Comparison of ENCODE assay signal across 16 mouse cellular contexts in the genomic region with DNA sequence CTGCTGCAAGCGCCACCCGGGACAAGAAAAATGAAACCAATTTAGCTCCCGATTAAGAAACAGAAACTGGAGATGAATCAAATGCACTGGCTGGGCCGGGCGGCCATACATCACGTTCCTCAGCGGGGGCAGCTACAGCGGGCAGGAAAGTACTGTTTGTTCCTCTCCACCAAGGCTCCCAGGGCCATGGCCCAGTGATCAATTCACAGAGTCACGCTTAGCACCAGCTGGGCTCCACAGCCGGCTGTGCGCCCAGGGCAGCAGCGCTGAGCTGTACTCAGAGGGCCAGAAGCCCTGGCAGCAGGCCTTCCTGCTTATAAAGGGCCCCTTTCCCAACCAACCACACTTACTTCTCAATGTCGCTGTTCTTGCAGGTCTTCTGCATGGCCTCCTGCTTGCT. TPM values are rescaled to one million over a fixed set of nuclear protein-coding genes. Genes with fewer than 3 reads are reported as not detected.
DNase-seq lines count a peak whose midpoint lies in the region; ATAC-seq and TF ChIP-seq lines count a peak whose summit lies in the region.
"Had no signal": no experiment of that assay in that cellular context is flagged by ENCODE, and none has a peak within 500 bp of the region (broad histone marks: within the 10 kb centered on the region; RNA-seq: fewer than 3 reads in every experiment).

No protein-coding gene starts in this region.

- no peaks in the 10 kb centered on the region for H3K9me3 ChIP-seq in hindbrain, postnatal 0 days (ENCODE audit: low read length)
- peaks cover 10% of the 10 kb centered on the region for H3K9me3 ChIP-seq in forebrain, embryonic 11.5 days (ENCODE audit: control insufficient read depth, low read length)

- intact Hi-C loops in heart, postnatal 14 days (cut with DNase I): loop anchor here (5.0 kb wide), 1 partner anchor 385 kb away; no protein-coding TSS in a partner anchor

- no peak for ATAC-seq in hindbrain, postnatal 0 days
- no peak for ATAC-seq in forebrain, embryonic 11.5 days (replicated peaks; ENCODE audit: low FRiP score)
- ATAC-seq: CD4-positive, CD25-positive, alpha-beta regulatory T cell, adult 4 months; forebrain, embryonic 14.5 days had no signal

- H3K4me3 ChIP-seq in hindbrain, postnatal 0 days (ENCODE audit: low read length): no peak overlapping the region
- H3K4me3 ChIP-seq in forebrain, embryonic 11.5 days (ENCODE audit: low read depth, low read length): no peak overlapping the region

- no peak overlapping the region for H3K4me2 ChIP-seq in hindbrain, postnatal 0 days (ENCODE audit: low read depth, low read length)
- no peak overlapping the region for H3K4me2 ChIP-seq in forebrain, embryonic 11.5 days (ENCODE audit: low read depth, low read length, severe bottlenecking)
- H3K4me2 ChIP-seq: liver, embryonic 11.5 days had no signal

- 74% methylated on average over 13 of the region's 13 CpGs for WGBS in hindbrain, postnatal 0 days
- 97% methylated on average over 13 of the region's 13 CpGs for WGBS in forebrain, embryonic 11.5 days

- no peak overlapping the region for H3K27ac ChIP-seq in hindbrain, postnatal 0 days
- no peak overlapping the region for H3K27ac ChIP-seq in forebrain, embryonic 11.5 days (ENCODE audit: low read depth, low read length)

- H3K4me1 ChIP-seq in hindbrain, postnatal 0 days (ENCODE audit: insufficient read depth, low read length): no peaks in the 10 kb centered on the region; the same call in 1 of the 2 replicates
- peaks cover 6% of the 10 kb centered on the region for H3K4me1 ChIP-seq in forebrain, embryonic 11.5 days (replicated peaks; ENCODE audit: control insufficient read depth, insufficient read depth, low read length)

- peaks cover 47% of the 10 kb centered on the region; the same call in 1 of the 2 replicates for H3K36me3 ChIP-seq in hindbrain, postnatal 0 days (ENCODE audit: insufficient read depth, low read length)
- H3K36me3 ChIP-seq in forebrain, embryonic 11.5 days (ENCODE audit: control insufficient read depth, insufficient read depth, low read length): peaks cover 14% of the 10 kb centered on the region

- peak; percentile 31 for DNase-seq in gastrocnemius, postnatal 25 days
- no peak for DNase-seq in gastrocnemius, adult 8-10 months (ENCODE audit: low spot score in 2 of 2)
- peak; percentile 31 for DNase-seq in ovary, postnatal 36 days (ENCODE audit: low spot score)
- DNase-seq in ovary, adult 18-20 months (ENCODE audit: low spot score): no peak
- no peak for DNase-seq in hindbrain, postnatal 0 days (ENCODE audit: low spot score)
- no peak for DNase-seq in forebrain, embryonic 11.5 days (ENCODE audit: low spot score)
- DNase-seq in heart, postnatal 14 days: no peak
- DNase-seq: cerebellum, adult 9-11 months; kidney, adult 9 months; thymus, postnatal 36 days had no signal

- no peak for TF ChIP-seq CTCF in hindbrain, postnatal 0 days (IDR thresholded peaks at IDR 0.05; ENCODE audit: low read depth)

- no peaks in the 10 kb centered on the region; the same call in 1 of the 2 replicates for H3K27me3 ChIP-seq in hindbrain, postnatal 0 days (ENCODE audit: insufficient read depth, low read length)
- no peaks in the 10 kb centered on the region for H3K27me3 ChIP-seq in forebrain, embryonic 11.5 days (ENCODE audit: control insufficient read depth, insufficient read depth, low read length)

- 0 out of 2 replicates have a peak overlapping the region, but pooled peaks have one; percentile 7 for H3K9ac ChIP-seq in hindbrain, postnatal 0 days (replicated peaks; ENCODE audit: low read length)
- H3K9ac ChIP-seq in forebrain, embryonic 11.5 days (ENCODE audit: low read length): no peak overlapping the region

RNA-seq across cellular contexts. Expression of a gene that starts 25.1 kb away (rescaled TPM):
- total RNA-seq in gastrocnemius, postnatal 25 days (2021): not detected
- total RNA-seq in gastrocnemius, adult 8-10 months (2022): not detected
- total RNA-seq in hindbrain, postnatal 0 days (2014; rRNA removed): 3.2 and 3.6 TPM in 2 replicates
- 2.6 and 3.0 TPM in 2 replicates for polyA plus RNA-seq in hindbrain, postnatal 0 days (2015; fragmentation: Nextera tagmentation; extraction: Ambion mirVana)
- 0.49 TPM in 1 of 2 replicates, not detected in the other for polyA plus RNA-seq in forebrain, embryonic 11.5 days (2014; fragmentation: Nextera tagmentation; extraction: Ambion mirVana)
- under 1 TPM; 0.15 to 0.33 TPM for total RNA-seq in heart, postnatal 14 days (2021)
- total RNA-seq: granulocyte monocyte progenitor cell, adult 5-6 weeks; heart, postnatal 25 days; megakaryocyte, adult 5-6 weeks had no signal
- polyA plus RNA-seq: CD4-positive, CD25-positive, alpha-beta regulatory T cell, adult 4 months; liver, embryonic 11.5 days had no signal

RNA-seq across cellular contexts. Expression of a gene that starts 25.3 kb away (rescaled TPM):
- 1 to 10 TPM; 3.4 to 6.6 TPM for total RNA-seq in gastrocnemius, postnatal 25 days (2021)
- 1 to 10 TPM; 3.1 to 5.9 (median 4.6) TPM for total RNA-seq in gastrocnemius, adult 8-10 months (2022)
- total RNA-seq in hindbrain, postnatal 0 days (2014; rRNA removed): 7.5 and 16.5 TPM in 2 replicates
- 14.0 and 14.5 TPM in 2 replicates for polyA plus RNA-seq in hindbrain, postnatal 0 days (2015; fragmentation: Nextera tagmentation; extraction: Ambion mirVana)
- polyA plus RNA-seq in forebrain, embryonic 11.5 days (2014; fragmentation: Nextera tagmentation; extraction: Ambion mirVana): 6.4 and 9.0 TPM in 2 replicates
- 10 to 100 TPM; 22.6 to 31.5 TPM for total RNA-seq in heart, postnatal 14 days (2021)

Comparison
In these comparisons a context has a peak if more than half of its experiments do, and no peak if none do; other contexts are left out.
1. DNase-seq: peak in gastrocnemius, postnatal 25 days (single experiment) and ovary, postnatal 36 days (single experiment); none in gastrocnemius, adult 8-10 months (0 of 2), ovary, adult 18-20 months (single experiment), hindbrain, postnatal 0 days (single experiment), forebrain, embryonic 11.5 days (single experiment) and heart, postnatal 14 days (0 of 2).